Mouse (Mus musculus) midbrain, embryonic 14.5 days (tissue): ENCODE measurements at regions not wholly inside any gene's neighbourhood (a gene's known extent, or its start where the extent isn't known, plus 50 kb on each side); places are given as distances from the start of the nearest gene placed in this dataset.

ENCODE experiments used
- ATAC-seq: fragments of 200-750 bp; cut with Nextera tagmentation; 2 replicates; pipeline ENCODE4 v1.8.0; 2017; ENCODE audit warnings: moderate number of reproducible peaks, moderate library complexity; ENCODE audit not compliant: low FRiP score, low TSS enrichment
- DNase-seq: peaks from one replicate; pipeline ENCODE4 v3.0.0-alpha.2; 2015
- H3K27ac ChIP-seq: fragments of 300-500 bp; sonication (generic); replicated peaks from 2 replicates; pipeline ENCODE4 v1.5.1; 2014; ENCODE audit warnings: mild to moderate bottlenecking, low read depth, low read length, moderate library complexity
- H3K27me3 ChIP-seq: fragments of 300-500 bp; sonication (generic); 2 replicates; pipeline ENCODE4 v1.6.1; 2014; ENCODE audit warnings: low read length, control low read depth, mixed read lengths; ENCODE audit not compliant: control insufficient read depth, insufficient read depth
- H3K36me3 ChIP-seq: fragments of 300-500 bp; sonication (generic); 2 replicates; pipeline ENCODE4 v1.6.1; 2014; ENCODE audit warnings: low read length, control low read depth; ENCODE audit not compliant: control insufficient read depth, insufficient read depth
- H3K4me1 ChIP-seq: fragments of 300-500 bp; sonication (generic); 2 replicates; pipeline ENCODE4 v1.6.1; 2014; ENCODE audit warnings: mild to moderate bottlenecking, antibody characterized with exemption, low read length, control low read depth; ENCODE audit not compliant: control insufficient read depth, insufficient read depth
- H3K4me2 ChIP-seq: fragments of 300-500 bp; sonication (generic); 2 replicates; pipeline ENCODE4 v1.6.1; 2014; ENCODE audit warnings: mild to moderate bottlenecking, low read length, moderate library complexity
- H3K4me3 ChIP-seq: fragments of 300-500 bp; sonication (generic); replicated peaks from 2 replicates; pipeline ENCODE4 v1.5.1; 2014; ENCODE audit warnings: low read depth, low read length
- H3K9ac ChIP-seq: fragments of 300-500 bp; sonication (generic); replicated peaks from 2 replicates; pipeline ENCODE4 v1.6.1; 2014; ENCODE audit warnings: mild to moderate bottlenecking, low read length, moderate library complexity
- H3K9me3 ChIP-seq: fragments of 300-500 bp; sonication (generic); 2 replicates; pipeline ENCODE4 v1.6.1; 2016; ENCODE audit warnings: low read length, control low read depth, mixed read lengths; ENCODE audit not compliant: control insufficient read depth
- WGBS: fragments of 180-500 bp; shearing (Covaris S2); extraction: QIAGEN DNeasy Blood & Tissue Kit; methylation state at CpG from one replicate; pipeline ENCODE4 v1.1.7; 2014; 5-methylcytosine and 5-hydroxymethylcytosine counted together

- H3K4me2 ChIP-seq: no peak overlapping the region
- H3K4me3 ChIP-seq: no peak overlapping the region
- no peak overlapping the region for H3K27ac ChIP-seq
- no peaks in the 10 kb centered on the region for H3K9me3 ChIP-seq
- DNase-seq (no peak), ATAC-seq (no peak)
- no peak overlapping the region for H3K9ac ChIP-seq
- H3K4me1 ChIP-seq: no peaks in the 10 kb centered on the region
- H3K36me3 ChIP-seq: no peaks in the 10 kb centered on the region
- WGBS: 97% methylated on average over 4 of the region's 4 CpGs
- no peaks in the 10 kb centered on the region for H3K27me3 ChIP-seq
Measured at GRCm38 (mm10) chr7:66479321-66479720, 52.0 kb upstream of the Aldh1a3 start.

- 77% methylated on average over 7 of the region's 7 CpGs for WGBS
- no peak for DNase-seq
Measured at GRCm38 (mm10) chr7:66478106-66478505, 50.8 kb upstream of the Aldh1a3 start.

GRCm38 (mm10) chr7:66477475-66477874 lies 50.2 kb upstream of the Aldh1a3 start:
- no peak overlapping the region for H3K4me2 ChIP-seq
- 78% methylated on average over 5 of the region's 5 CpGs for WGBS
- H3K9me3 ChIP-seq: peaks cover 4% of the 10 kb centered on the region; the same call in 1 of the 2 replicates
- no peak overlapping the region for H3K9ac ChIP-seq
- ATAC-seq: no peak
- no peak overlapping the region for H3K27ac ChIP-seq
- H3K4me3 ChIP-seq: no peak overlapping the region
- H3K27me3 ChIP-seq: no peaks in the 10 kb centered on the region
- no peaks in the 10 kb centered on the region for H3K4me1 ChIP-seq
- H3K36me3 ChIP-seq: no peaks in the 10 kb centered on the region
- no peak for DNase-seq

More at GRCm38 (mm10) chr7:66478106-66478505, 50.8 kb upstream of the Aldh1a3 start:
- H3K4me2 ChIP-seq: no peak overlapping the region
- H3K9me3 ChIP-seq: 0 out of 2 replicates have a peak, but pooled peaks cover under 1% of the 10 kb centered on the region
- no peak overlapping the region for H3K27ac ChIP-seq
- ATAC-seq: no peak
- H3K4me3 ChIP-seq: no peak overlapping the region
- H3K9ac ChIP-seq: no peak overlapping the region
- H3K36me3 ChIP-seq: no peaks in the 10 kb centered on the region
- no peaks in the 10 kb centered on the region for H3K27me3 ChIP-seq
- no peaks in the 10 kb centered on the region for H3K4me1 ChIP-seq
